Mouse (Mus musculus) E14TG2a.4 (cell line): ENCODE results near the gene Polh.

Source experiments
- H3K27me3 ChIP-seq: 2 replicates; pipeline ENCODE4 v1.6.1; 2014; ENCODE audit warnings: low read length, control low read depth; ENCODE audit not compliant: insufficient read depth
- H3K36me3 ChIP-seq: 2 replicates; pipeline ENCODE4 v1.6.1; 2014; ENCODE audit warnings: low read length, control low read depth; ENCODE audit not compliant: insufficient read depth
- H3K4me1 ChIP-seq: replicated peaks from 2 replicates; pipeline ENCODE4 v1.6.1; 2014; ENCODE audit warnings: low read depth, low read length, control low read depth
- H3K4me3 ChIP-seq: replicated peaks from 2 replicates; pipeline ENCODE4 v1.5.1; 2014; ENCODE audit warnings: mild to moderate bottlenecking, low read length
- H3K9me3 ChIP-seq: 2 replicates; pipeline ENCODE4 v1.6.1; 2014; ENCODE audit warnings: low read length, control low read depth
- CTCF ChIP-seq: conservative IDR thresholded peaks from 2 replicates; pipeline ENCODE4 v1.5.1; 2014; ENCODE audit warnings: low read length
- NANOG ChIP-seq: IDR thresholded peaks from 2 replicates; pipeline ENCODE4 v1.6.1; 2014; ENCODE audit warnings: borderline replicate concordance, low read length, mixed read lengths
- POU5F1 ChIP-seq: IDR thresholded peaks from 2 replicates; pipeline ENCODE4 v1.6.1; 2014; ENCODE audit warnings: low read length, borderline replicate concordance

Gene Polh

DNA sequence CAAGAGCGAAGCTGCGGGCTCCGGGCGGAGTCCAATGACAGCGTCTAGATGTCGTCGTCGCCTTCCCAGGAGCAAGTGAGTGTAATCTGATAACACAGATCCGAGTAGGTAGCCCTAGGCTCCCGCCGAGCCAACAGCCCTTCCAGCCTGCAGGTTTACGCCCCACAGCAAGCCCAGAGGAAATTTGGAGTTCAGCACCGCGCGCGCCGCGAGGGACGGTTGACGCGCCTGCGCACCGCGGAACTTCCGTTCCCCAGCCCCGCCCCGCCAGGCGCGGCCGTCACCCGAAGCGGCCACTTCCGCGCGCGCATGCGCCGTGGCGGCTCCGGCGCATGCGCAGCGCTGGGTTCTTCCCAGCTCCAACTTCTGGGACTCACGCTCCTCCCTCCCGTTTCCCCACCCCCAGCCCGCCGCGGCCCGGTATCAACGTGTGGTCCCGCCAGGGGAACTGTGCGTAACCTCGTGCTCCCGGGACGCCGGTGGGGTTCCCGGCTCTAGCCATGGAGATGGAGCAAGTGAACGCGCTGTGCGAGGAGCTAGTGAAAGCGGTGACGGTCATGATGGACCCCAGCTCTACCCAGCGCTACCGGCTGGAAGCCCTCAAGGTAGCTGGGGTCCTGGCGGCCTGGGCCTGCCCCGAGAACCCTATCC, at the start of gene Polh, which contains the start of gene Xpo5:
TSS of gene Polh (minus strand) at position 225 of the 651 bp plus-strand sequence.
TSS of gene Xpo5 (plus strand) at position 362 of the 651 bp plus-strand sequence.
- H3K27me3 ChIP-seq, result no peaks in the 10 kb centered on the region

DNA sequence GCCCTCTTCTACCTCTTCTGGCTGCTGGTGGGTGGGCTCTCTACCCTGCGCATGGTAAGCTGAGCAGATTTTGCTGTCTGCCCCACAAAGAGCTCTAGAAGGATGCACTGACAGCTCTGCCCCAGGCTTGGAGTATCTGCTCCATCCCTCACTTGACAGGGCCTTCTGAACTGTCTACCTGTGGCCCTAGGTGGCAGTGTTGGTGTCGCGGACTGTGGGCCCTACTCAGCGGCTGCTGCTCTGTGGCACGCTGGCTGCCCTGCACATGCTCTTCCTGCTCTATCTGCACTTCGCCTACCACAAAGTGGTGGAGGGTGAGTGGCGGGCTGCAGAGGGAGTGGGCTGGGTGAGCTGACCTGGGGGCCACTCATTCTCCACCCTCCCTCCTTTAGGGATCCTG, 48.7 kb upstream of the Polh start:
- Histone ChIP-seq H3K4me3 (no peak overlapping the region), H3K4me1 (peaks cover 72% of the 10 kb centered on the region), H3K36me3 (peaks cover 49% of the 10 kb centered on the region), H3K27me3 (peaks cover 25% of the 10 kb centered on the region), H3K9me3 (no peaks in the 10 kb centered on the region)
- TF ChIP-seq NANOG, result no peak
- no peak for TF ChIP-seq POU5F1
- 0 out of 2 replicates have a peak, but pooled peaks have one; percentile 3 for TF ChIP-seq CTCF

More for the DNA sequence above, at the start of gene Polh, which contains the start of gene Xpo5:
- Histone ChIP-seq H3K4me3 (peak within 1 kb of the TSS; percentile 99), H3K9me3 (no peaks in the 10 kb centered on the region), H3K36me3 (peaks cover 66% of the 10 kb centered on the region), H3K4me1 (peaks cover 33% of the 10 kb centered on the region)
- no peak for TF ChIP-seq NANOG
- TF ChIP-seq CTCF, result no peak
- TF ChIP-seq POU5F1, result no peak

DNA sequence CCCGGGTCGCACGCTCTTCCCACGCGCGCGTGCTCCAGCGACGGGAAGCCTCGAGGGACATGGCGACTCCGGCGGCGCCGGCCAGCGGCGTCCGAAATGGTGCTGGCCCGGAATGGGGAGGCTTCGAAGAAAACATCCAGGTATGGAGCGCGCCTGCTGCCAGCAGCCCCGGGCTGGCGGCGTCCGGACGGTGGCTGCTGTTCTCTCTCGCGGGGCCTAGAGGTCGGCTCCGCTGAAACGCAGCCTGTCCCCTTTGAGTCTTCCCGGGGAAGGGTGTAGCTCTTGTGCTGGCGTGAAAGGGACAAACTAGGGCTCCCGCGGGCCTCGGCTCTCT, 45.7 kb upstream of the Polh start:
- Histone ChIP-seq H3K27me3 (no peaks in the 10 kb centered on the region), H3K36me3 (peaks cover 79% of the 10 kb centered on the region), H3K4me1 (peaks cover 84% of the 10 kb centered on the region), H3K4me3 (peak overlapping the region; percentile 99), H3K9me3 (no peaks in the 10 kb centered on the region)
- TF ChIP-seq POU5F1 (no peak), NANOG (no peak), CTCF (no peak)

DNA sequence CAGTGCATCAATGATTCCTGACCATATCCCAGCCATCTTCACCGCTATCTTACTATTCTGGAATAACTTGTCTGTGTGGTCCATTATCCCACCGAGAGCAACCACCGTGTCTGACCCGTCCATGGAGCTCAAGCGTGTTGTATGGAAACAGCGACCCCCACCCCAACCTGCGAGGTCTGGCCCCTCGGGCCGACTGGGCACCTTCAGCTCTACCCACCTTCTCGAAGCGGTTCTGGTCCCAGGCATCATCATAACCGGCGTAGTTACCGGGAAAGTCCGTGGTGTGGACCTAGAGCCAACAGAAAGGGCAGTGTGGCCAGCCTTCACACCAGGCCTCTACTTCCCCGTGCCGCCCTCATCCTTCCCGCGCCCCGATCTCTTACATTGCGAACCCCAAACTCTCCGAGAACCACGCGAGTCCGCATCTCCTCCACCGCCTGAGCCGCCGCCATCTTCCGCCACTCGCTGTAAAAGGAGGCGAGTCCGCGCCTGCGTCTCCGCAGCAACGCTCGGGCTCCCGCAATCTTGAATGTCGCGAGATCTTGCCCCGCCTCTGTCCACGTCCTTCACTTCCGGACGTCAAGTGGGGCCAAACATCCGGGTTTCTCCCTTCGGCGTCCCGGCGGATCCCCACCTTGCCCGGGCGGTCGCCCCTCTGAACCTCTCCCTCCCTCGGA, 45.2 kb upstream of the Polh start, which contains the start of the genes Polr1c and Yipf3:
TSS of gene Polr1c (minus strand) at position 543 of the 677 bp plus-strand sequence.
TSS of gene Yipf3 (plus strand) at position 569 of the 677 bp plus-strand sequence.
- peaks cover 84% of the 10 kb centered on the region for H3K4me1 ChIP-seq
- no peaks in the 10 kb centered on the region for H3K9me3 ChIP-seq
- TF ChIP-seq CTCF, result no peak
- peak within 1 kb of the TSS; percentile 99 for H3K4me3 ChIP-seq
- H3K36me3 ChIP-seq, result peaks cover 84% of the 10 kb centered on the region
- H3K27me3 ChIP-seq, result no peaks in the 10 kb centered on the region

DNA sequence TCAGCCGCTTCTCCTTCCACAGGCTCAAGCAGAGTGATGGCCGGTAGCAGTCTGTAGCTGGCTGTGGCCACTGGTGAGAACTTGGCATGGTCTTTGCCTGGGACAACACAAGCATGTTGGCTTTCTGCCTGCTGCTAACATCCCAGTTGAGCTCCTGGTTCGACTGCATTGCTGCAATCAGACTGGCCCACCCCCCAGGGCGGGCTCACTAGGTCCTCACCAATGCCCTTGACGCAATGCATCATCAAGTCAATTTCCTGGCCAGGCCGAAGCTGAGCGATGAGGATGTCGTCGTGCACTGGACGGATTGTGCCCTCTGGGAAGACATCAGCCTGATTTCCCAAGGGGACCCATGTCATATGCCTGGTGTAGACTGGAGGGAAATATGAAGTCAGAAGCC, 42.1 kb upstream of the Polh start:
- peaks cover 76% of the 10 kb centered on the region for H3K4me1 ChIP-seq
- 0 out of 2 replicates have a peak overlapping the region, but pooled peaks have one; percentile 13 for H3K4me3 ChIP-seq
- TF ChIP-seq NANOG (no peak), CTCF (no peak), POU5F1 (no peak)
- no peaks in the 10 kb centered on the region for H3K27me3 ChIP-seq
- H3K9me3 ChIP-seq, result no peaks in the 10 kb centered on the region
- peaks cover 84% of the 10 kb centered on the region for H3K36me3 ChIP-seq

DNA sequence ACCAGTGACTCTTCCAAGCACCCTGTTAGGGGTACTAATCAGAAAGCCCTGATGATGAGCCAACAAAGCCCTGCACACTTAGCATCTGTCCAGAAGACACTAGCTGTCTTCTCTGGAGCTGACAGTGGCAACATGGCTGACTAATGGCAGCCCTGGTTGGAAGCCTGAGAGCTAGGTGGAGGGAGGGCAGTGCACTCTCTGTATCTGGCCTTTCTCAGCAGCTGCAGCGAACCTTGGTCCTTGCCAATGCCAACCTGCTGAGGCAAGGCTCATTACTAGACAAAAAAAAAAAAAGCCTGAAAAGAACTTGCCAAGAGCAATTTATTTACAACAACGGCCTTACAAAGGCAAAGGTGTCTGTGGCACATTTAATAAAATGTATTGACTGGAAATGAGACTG, 41.2 kb upstream of the Polh start:
- peaks cover 84% of the 10 kb centered on the region for H3K36me3 ChIP-seq
- no peaks in the 10 kb centered on the region for H3K27me3 ChIP-seq
- peaks cover 66% of the 10 kb centered on the region for H3K4me1 ChIP-seq
- H3K9me3 ChIP-seq, result no peaks in the 10 kb centered on the region
- no peak for TF ChIP-seq POU5F1
- no peak for TF ChIP-seq CTCF
- no peak for TF ChIP-seq NANOG
- no peak overlapping the region for H3K4me3 ChIP-seq

DNA sequence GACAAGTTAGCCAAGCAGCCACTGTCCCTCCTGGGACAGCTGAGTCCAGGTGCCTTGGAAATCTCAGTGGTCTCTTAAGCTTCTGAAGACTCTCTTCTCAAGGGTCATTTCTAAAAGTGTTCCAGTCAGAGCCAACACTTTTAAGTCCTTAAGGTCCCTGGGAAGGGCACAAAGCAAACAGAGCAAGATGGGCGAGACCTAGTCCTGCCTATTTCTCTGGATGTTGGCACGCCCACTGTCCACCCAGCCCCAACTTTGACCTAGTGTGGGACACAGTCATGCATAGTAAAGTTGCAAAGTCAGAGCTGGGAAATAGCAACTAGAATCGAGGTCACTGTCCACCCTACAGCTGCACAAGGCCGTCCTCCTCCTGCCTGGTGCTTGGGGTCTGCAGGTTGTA, 40.5 kb upstream of the Polh start:
- Histone ChIP-seq H3K36me3 (peaks cover 90% of the 10 kb centered on the region), H3K4me3 (no peak overlapping the region), H3K27me3 (no peaks in the 10 kb centered on the region), H3K4me1 (peaks cover 64% of the 10 kb centered on the region), H3K9me3 (no peaks in the 10 kb centered on the region)
- TF ChIP-seq NANOG, result no peak
- no peak for TF ChIP-seq POU5F1
- TF ChIP-seq CTCF, result no peak

DNA sequence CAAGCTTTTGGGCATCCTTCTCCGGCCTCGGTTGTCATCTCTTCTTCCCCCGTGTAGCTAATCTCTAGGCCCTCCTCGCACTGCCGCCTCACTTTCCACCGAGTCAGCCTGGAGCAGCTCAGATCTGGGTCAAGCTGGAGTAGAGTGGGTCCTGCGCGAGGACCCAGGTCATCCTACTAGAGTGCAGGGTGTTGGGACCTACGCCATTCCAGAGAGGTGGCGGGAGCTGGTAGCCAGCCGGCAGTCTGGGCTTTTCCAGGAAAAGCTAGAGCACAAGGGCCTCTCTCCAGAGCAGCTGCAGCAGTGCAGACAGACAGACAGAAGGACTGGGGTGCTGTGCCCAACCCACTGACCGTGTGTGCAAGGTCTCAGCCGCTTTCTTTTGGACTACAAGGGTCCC, 39.8 kb upstream of the Polh start:
- H3K4me3 ChIP-seq, result no peak overlapping the region
- TF ChIP-seq POU5F1 (no peak), NANOG (no peak), CTCF (no peak)
- H3K4me1 ChIP-seq, result peaks cover 64% of the 10 kb centered on the region
- no peaks in the 10 kb centered on the region for H3K27me3 ChIP-seq
- no peaks in the 10 kb centered on the region for H3K9me3 ChIP-seq
- peaks cover 97% of the 10 kb centered on the region for H3K36me3 ChIP-seq

DNA sequence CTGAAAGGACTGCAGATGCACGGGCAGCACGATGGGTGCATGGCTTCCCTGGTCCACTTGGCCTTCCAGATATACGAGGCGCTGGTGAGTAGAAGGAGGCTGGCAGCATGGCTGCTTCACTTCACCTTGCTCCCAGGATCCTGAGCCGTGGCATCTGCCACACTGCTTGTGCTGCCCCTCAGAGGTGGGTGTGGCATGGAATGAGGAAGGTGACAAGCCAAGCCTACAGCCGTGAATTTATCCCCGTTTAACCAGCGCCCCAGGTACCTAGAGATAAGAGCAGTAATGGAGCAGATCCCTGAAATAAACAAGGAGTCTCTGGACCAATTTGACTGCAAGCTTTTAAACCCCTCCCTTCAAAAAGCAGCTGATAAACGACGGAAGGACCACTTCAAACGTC, 39.0 kb upstream of the Polh start:
- peaks cover 99% of the 10 kb centered on the region for H3K36me3 ChIP-seq
- no peaks in the 10 kb centered on the region for H3K27me3 ChIP-seq
- H3K4me3 ChIP-seq, result no peak overlapping the region
- no peaks in the 10 kb centered on the region for H3K9me3 ChIP-seq
- peaks cover 57% of the 10 kb centered on the region for H3K4me1 ChIP-seq
- TF ChIP-seq NANOG (no peak), CTCF (no peak), POU5F1 (no peak)
